Mouse (Mus musculus) intestine, embryonic 14.5 days (tissue): ENCODE data around the gene Lrmda. TPM values are rescaled to one million over a fixed set of nuclear protein-coding genes. Genes with fewer than 3 reads are reported as not detected.
"Not testable (repeated sequence)": the region's sequence is repeated elsewhere in the genome, so short reads cannot be mapped to it uniquely, and the experiment has no call there.

Experiments
- ATAC-seq: fragments of 200-750 bp; cut with Nextera tagmentation; replicated peaks from 2 replicates; pipeline ENCODE4 v1.8.0; 2017; ENCODE audit warnings: low read depth, moderate number of reproducible peaks, moderate TSS enrichment, moderate library complexity; ENCODE audit not compliant: low FRiP score, low TSS enrichment
- DNase-seq: peaks from one replicate; pipeline ENCODE4 v3.0.0-alpha.2; 2018; ENCODE audit warnings: low spot score
- H3K27ac ChIP-seq: fragments of 300-500 bp; sonication (generic); 2 replicates; pipeline ENCODE4 v1.5.1; 2014; ENCODE audit warnings: low read depth, mild to moderate bottlenecking, control low read depth
- H3K27me3 ChIP-seq: fragments of 300-500 bp; sonication (generic); replicated peaks from 2 replicates; pipeline ENCODE4 v1.6.1; 2014; ENCODE audit warnings: low read length, control low read depth; ENCODE audit not compliant: control insufficient read depth, insufficient read depth
- H3K36me3 ChIP-seq: fragments of 300-500 bp; sonication (generic); 2 replicates; pipeline ENCODE4 v1.6.1; 2014; ENCODE audit warnings: low read length, control low read depth; ENCODE audit not compliant: control insufficient read depth, insufficient read depth
- H3K4me1 ChIP-seq: fragments of 300-500 bp; sonication (generic); replicated peaks from 2 replicates; pipeline ENCODE4 v1.6.1; 2014; ENCODE audit warnings: low read length, control low read depth, mixed read lengths; ENCODE audit not compliant: control insufficient read depth, insufficient read depth
- H3K4me2 ChIP-seq: fragments of 300-500 bp; sonication (generic); 2 replicates; pipeline ENCODE4 v1.6.1; 2014; ENCODE audit warnings: low read length
- H3K4me3 ChIP-seq: fragments of 300-500 bp; sonication (generic); 2 replicates; pipeline ENCODE4 v1.5.1; 2014; ENCODE audit warnings: low read depth, low read length, control low read depth, mixed read lengths
- H3K9ac ChIP-seq: fragments of 300-500 bp; sonication (generic); 2 replicates; pipeline ENCODE4 v1.6.1; 2014; ENCODE audit warnings: mild to moderate bottlenecking, low read length
- H3K9me3 ChIP-seq: fragments of 300-500 bp; sonication (generic); 2 replicates; pipeline ENCODE4 v1.6.1; 2016; ENCODE audit warnings: low read length, control low read depth; ENCODE audit not compliant: control insufficient read depth
- WGBS: fragments of 180-500 bp; shearing (Covaris S2); extraction: QIAGEN DNeasy Blood & Tissue Kit; methylation state at CpG from one replicate; pipeline ENCODE4 v1.1.7; 2014; 5-methylcytosine and 5-hydroxymethylcytosine counted together
- polyA plus RNA-seq: library from polyadenylated mRNA; unstranded; fragments of >200 nt; fragmentation: Nextera tagmentation; extraction: Ambion mirVana; gene quantifications from 2 replicates; pipeline ENCODE4 v1.2.1, GENCODE M21; 2014

Lrmda gene
- polyA plus RNA-seq, 1 experiment from 2014 or later, result 0.70 TPM

- Histone ChIP-seq H3K4me1 (peaks cover 16% of the 10 kb centered on the region; the same call in 1 of the 2 replicates), H3K9ac (no peak overlapping the region), H3K27ac (peak overlapping the region; percentile 45), H3K9me3 (no peaks in the 10 kb centered on the region), H3K36me3 (no peaks in the 10 kb centered on the region), H3K4me3 (no peak overlapping the region), H3K4me2 (no peak overlapping the region), H3K27me3 (no peaks in the 10 kb centered on the region)
- ATAC-seq (no peak), DNase-seq (no peak)
Measured at GRCm38 (mm10) chr14:22759673-22760072, 740.2 kb downstream of the Lrmda start.

- peak overlapping the region; percentile 45 for H3K27ac ChIP-seq
- peak; percentile 89 for ATAC-seq
Measured at GRCm38 (mm10) chr14:22760241-22761039, 740.9 kb downstream of the Lrmda start.

GRCm38 (mm10) chr14:22781709-22782108, 762.2 kb downstream of the Lrmda start:
- Histone ChIP-seq H3K4me1 (peaks cover 26% of the 10 kb centered on the region), H3K4me3 (no peak overlapping the region), H3K27ac (no peak overlapping the region), H3K27me3 (0 out of 2 replicates have a peak, but pooled peaks cover 2% of the 10 kb centered on the region), H3K9ac (no peak overlapping the region), H3K9me3 (no peaks in the 10 kb centered on the region), H3K4me2 (no peak overlapping the region), H3K36me3 (no peaks in the 10 kb centered on the region)
- no peak for DNase-seq
- WGBS, result 92% methylated on average over 2 of the region's 2 CpGs
- ATAC-seq, result no peak

More at GRCm38 (mm10) chr14:22760241-22761039, 740.9 kb downstream of the Lrmda start:
- Histone ChIP-seq H3K4me2 (no peak overlapping the region), H3K4me1 (peaks cover 16% of the 10 kb centered on the region; the same call in 1 of the 2 replicates), H3K27me3 (no peaks in the 10 kb centered on the region), H3K9ac (no peak overlapping the region), H3K4me3 (no peak overlapping the region), H3K9me3 (no peaks in the 10 kb centered on the region), H3K36me3 (no peaks in the 10 kb centered on the region)
- peak; percentile 78 for DNase-seq
- 22% methylated on average over 7 of the region's 7 CpGs for WGBS

GRCm38 (mm10) chr14:22782365-22782764, 762.9 kb downstream of the Lrmda start:
- Histone ChIP-seq H3K4me1 (peaks cover 26% of the 10 kb centered on the region), H3K4me2 (no peak overlapping the region), H3K36me3 (no peaks in the 10 kb centered on the region), H3K9me3 (no peaks in the 10 kb centered on the region), H3K27me3 (0 out of 2 replicates have a peak, but pooled peaks cover 2% of the 10 kb centered on the region), H3K4me3 (no peak overlapping the region), H3K27ac (no peak overlapping the region), H3K9ac (no peak overlapping the region)
- DNase-seq (no peak), ATAC-seq (no peak)
- WGBS, result 43% methylated on average over 2 of the region's 2 CpGs

GRCm38 (mm10) chr14:22783211-22784161, 764.0 kb downstream of the Lrmda start:
- H3K27me3 ChIP-seq, result 0 out of 2 replicates have a peak, but pooled peaks cover 2% of the 10 kb centered on the region
- H3K4me3 ChIP-seq, result no peak overlapping the region
- H3K4me1 ChIP-seq, result peaks cover 26% of the 10 kb centered on the region
- DNase-seq (peak; percentile 85), ATAC-seq (peak; percentile 86)
- no peaks in the 10 kb centered on the region for H3K9me3 ChIP-seq
- H3K9ac ChIP-seq, result 0 out of 2 replicates have a peak overlapping the region, but pooled peaks have one; percentile 1
- peak overlapping the region; percentile 27 for H3K4me2 ChIP-seq
- WGBS, result 2% methylated on average over 15 of the region's 15 CpGs
- no peaks in the 10 kb centered on the region for H3K36me3 ChIP-seq
- H3K27ac ChIP-seq, result peak overlapping the region; percentile 91

GRCm38 (mm10) chr14:22800020-22800419, 780.5 kb downstream of the Lrmda start:
- Histone ChIP-seq H3K4me1 (0 out of 2 replicates have a peak, but pooled peaks cover 7% of the 10 kb centered on the region), H3K4me3 (no peak overlapping the region), H3K27me3 (no peaks in the 10 kb centered on the region), H3K36me3 (no peaks in the 10 kb centered on the region), H3K4me2 (no peak overlapping the region), H3K9me3 (no peaks in the 10 kb centered on the region), H3K9ac (no peak overlapping the region), H3K27ac (no peak overlapping the region)
- DNase-seq, result no peak
- ATAC-seq, result no peak
- 39% methylated on average over 4 of the region's 4 CpGs for WGBS

GRCm38 (mm10) chr14:22800871-22801636, 781.5 kb downstream of the Lrmda start:
- Histone ChIP-seq H3K4me3 (no peak overlapping the region), H3K9me3 (no peaks in the 10 kb centered on the region), H3K9ac (no peak overlapping the region), H3K4me1 (0 out of 2 replicates have a peak, but pooled peaks cover 4% of the 10 kb centered on the region), H3K4me2 (no peak overlapping the region), H3K27ac (no peak overlapping the region), H3K27me3 (no peaks in the 10 kb centered on the region), H3K36me3 (no peaks in the 10 kb centered on the region)
- ATAC-seq, result no peak
- no peak for DNase-seq
- WGBS, result 73% methylated on average over 13 of the region's 13 CpGs

GRCm38 (mm10) chr14:22801714-22802113, 782.2 kb downstream of the Lrmda start:
- not testable (repeated sequence) for H3K9me3 ChIP-seq, H3K27me3 ChIP-seq, ATAC-seq, DNase-seq, H3K36me3 ChIP-seq, H3K4me3 ChIP-seq, H3K9ac ChIP-seq, H3K27ac ChIP-seq, H3K4me1 ChIP-seq, H3K4me2 ChIP-seq
- 85% methylated on average over 4 of the region's 4 CpGs for WGBS
